Mouse (Mus musculus) kidney, adult 9 months (tissue): ENCODE measurements at regions not wholly inside any gene's neighbourhood (a gene's known extent, or its start where the extent isn't known, plus 50 kb on each side); places are given as distances from the start of the nearest gene placed in this dataset.
A peak's percentile ranks its signal among the peaks of the same experiment; 100 is the strongest.

Source experiments
- DNase-seq: peaks from one replicate; pipeline ENCODE4 v3.0.0; 2022

- no peak for DNase-seq
Observed at GRCm38 (mm10) chr17:81180813-81181424, 116.0 kb upstream of the Thumpd2 start.

DNA sequence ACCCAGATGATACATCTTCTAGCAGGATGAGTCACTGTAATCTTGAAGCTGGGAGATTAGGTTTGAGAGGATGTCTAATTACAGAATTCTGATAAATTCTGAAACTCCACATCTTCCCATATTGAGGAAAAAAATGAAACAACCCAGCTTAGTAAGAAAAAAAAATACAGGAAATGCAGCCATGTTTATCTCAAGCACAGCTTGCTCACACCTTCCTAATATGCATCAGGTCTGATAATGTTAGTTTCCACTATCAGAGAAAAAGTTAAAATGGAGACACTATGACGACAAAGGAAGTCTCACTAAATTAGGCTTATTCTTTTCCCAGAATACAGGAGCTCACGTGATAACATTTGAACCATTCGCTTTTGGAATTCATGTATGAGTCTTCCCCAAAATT lies 111.4 kb upstream of the Thumpd2 start:
- DNase-seq = no peak

GRCm38 (mm10) chr17:81175877-81176276 lies 111.0 kb upstream of the Thumpd2 start:
- peak; percentile 48 for DNase-seq

DNA sequence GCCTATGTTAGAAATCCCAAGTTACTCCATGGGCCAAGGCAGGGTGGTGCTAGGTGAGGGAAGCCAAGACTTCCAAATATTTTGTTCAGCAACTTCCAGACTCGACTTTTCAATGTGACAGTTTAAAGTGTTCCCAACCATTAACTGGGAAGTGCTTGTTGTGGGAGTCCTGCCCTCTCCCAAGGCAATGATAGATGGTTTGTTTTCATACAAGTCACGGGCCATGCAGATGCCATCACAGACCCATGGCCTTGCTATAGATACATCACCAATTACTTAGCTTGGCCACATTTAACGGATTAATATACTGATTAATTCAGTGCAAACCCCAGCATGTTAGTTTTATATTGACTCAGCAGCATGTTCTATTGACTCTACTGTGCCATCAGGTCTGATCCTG lies 108.1 kb upstream of the Thumpd2 start:
- DNase-seq = no peak

DNA sequence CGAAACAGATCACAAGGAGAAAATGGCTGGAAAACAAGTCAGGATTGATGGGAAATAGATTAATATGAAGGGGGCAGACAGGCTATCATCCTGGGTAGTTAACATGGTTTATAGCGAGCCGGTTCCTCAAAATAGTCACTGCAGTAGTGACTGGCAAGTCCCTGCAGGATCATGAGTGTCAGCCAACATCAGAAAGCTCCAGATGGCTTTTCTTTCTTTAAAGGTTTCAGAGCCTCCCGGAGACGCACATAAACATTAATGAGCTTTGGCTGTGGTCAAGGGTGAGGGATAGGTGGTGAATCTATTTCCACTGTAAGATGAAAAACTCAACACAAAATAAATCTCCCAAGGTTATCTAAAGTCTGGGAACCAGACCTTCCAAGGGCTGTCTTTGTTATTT lies 104.2 kb upstream of the Thumpd2 start:
- DNase-seq = no peak

- DNase-seq = no peak
Observed at GRCm38 (mm10) chr17:81150730-81151129, 85.8 kb upstream of the Thumpd2 start.

DNA sequence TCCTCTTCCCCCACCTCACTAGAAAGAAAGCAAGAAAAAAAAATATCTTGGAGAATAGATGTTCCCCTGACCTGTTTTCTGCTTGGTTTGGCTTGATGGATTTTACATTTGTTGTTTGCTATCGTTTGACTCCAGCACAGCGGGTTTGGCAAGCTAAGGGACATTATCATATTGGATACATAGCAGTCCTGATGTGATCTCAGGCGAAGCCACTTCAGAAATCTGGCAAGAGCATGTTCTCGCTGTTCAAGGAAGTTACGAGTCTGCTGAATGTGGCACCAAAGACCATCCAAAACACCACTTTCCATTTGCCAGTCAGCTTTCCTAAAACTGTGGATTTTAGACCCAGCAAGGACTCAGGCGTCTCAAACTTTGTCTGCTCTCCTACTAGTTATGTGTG lies 69.8 kb upstream of the Thumpd2 start:
- DNase-seq = no peak

DNA sequence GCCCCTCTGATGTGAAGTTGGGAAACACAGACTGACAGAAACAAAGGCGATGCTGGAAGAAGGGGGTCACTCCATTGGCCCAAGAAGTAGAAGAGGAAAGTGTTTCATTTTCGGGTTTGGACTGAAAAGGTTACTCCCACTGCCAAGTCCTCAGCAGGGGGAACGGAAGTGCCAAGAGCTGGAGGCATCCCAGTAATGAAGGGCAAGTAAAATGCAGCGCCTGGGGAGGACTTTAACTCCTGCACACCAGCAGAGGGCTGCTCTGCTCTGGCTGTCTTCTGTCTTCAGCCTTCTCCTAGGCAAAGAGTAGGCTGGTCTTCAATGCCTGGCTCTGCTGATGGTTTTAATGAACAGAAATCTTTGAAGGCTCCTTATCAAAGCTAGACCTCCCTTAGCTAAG lies 68.3 kb upstream of the Thumpd2 start:
- no peak for DNase-seq
